Mouse (Mus musculus) left cerebral cortex, postnatal 36 days (tissue): Measurements from ENCODE around the gene Ift43. TPM values are rescaled to one million over a fixed set of nuclear protein-coding genes. Genes with fewer than 3 reads are reported as not detected.

Experiments
- DNase-seq, 2 experiments: peaks; one replicate each; pipeline ENCODE4 v3.0.0; 2021 to 2022; ENCODE audit warnings: low spot score in 2 of 2, mixed read lengths in 1 of 2
- intact Hi-C: fragments of 180-260 bp; cut with DNase I; formaldehyde crosslinking; loops from one replicate; pipeline ENCODE4 v1.15.1; 2025
- total RNA-seq, 2 experiments: library from RNA; stranded (reverse); gene quantifications; 2 replicates each; pipeline ENCODE4 v1.2.3; 2021

Gene Ift43
- total RNA-seq, 2 experiments from 2014 or later: 14.4 to 15.8 TPM

DNA sequence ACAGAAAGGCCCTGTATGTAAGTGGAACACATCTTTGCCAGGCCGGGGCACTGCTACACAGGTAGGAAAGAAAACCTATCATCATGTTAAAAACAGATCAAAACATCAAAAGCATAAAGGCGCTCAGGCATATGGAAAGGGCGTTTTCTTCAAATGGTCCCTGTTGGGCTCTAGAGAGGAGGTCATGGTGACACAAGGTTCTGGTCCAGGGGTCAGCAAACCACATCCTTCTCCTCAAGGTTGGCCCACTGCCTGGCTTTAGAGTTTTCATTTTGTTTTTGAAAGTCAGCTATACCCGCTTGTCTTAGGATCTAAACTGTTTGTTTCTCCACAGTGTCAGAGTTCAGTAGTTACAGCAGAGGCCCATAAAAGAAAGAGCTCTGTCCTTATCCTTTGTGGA lies 27.2 kb downstream of the Ift43 start:
- no peak for DNase-seq
- intact Hi-C loops: no loop called here

DNA sequence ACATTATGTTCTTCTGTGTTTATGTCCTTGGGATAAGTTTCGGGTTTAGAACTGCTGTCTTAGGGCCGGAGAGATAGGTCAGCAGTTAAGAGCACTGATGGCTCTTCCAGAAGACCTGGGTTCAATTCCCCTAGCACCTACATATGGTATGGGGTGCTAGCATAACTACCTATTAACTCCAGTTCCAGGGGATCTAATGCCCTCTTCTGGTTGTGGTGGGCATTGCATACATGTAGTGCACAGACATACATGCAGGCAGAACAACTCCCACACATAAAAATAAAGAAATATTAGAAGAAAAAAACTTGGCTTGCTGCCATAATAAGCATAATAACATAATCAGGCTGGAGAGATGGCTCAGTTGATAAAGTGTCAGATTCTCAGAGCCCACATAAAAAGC lies 28.3 kb downstream of the Ift43 start:
- DNase-seq: no peak
- intact Hi-C loops: no loop called here

DNA sequence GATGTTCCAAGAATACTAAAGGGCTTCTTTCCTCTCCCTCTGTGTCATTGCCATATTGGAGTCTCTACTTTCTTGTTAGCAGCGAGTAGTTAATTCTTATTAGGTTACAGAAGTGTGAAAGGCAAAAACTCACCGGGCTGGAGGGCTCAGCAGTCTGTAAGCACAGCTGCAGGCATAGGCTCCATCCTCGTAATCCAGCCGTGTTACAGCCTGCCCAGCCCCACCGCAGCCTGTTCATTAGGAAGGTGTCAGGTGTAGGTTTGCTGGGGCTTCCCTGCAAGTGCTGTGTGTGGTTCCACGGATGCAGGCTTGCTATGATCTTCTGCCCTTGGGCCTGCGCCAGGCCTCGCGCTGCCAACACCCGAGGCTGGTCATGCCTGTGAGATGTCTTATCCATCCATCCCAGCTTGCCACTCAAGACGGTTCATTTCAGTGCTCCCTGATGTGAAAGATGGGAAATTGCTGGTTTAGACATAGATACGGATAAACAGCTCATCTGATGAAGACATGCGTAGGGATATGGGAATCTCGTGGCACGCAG lies 34.0 kb downstream of the Ift43 start:
- intact Hi-C loops: no loop called here
- no peak for DNase-seq

DNA sequence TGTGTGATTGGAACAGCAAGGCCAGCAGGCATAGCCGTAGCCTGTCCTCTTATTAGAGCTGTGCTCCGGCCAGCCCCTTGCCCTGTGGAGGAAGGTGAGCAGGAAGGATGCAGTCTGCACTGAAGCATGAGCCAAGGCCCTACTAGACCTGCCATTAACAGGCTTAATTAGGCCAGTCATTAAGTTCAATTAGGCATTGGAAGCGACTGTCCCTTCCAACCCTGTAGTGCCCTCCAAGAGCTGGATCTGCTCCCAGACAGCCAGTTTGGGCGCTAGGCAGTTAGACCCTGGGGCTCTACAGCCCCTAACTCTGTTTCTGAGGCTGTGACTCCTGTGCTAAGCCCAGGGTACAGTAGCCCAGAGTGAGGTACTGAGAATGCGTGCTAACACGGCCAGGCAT lies 41.7 kb downstream of the Ift43 start:
- intact Hi-C loops: no loop called here
- DNase-seq: no peak

DNA sequence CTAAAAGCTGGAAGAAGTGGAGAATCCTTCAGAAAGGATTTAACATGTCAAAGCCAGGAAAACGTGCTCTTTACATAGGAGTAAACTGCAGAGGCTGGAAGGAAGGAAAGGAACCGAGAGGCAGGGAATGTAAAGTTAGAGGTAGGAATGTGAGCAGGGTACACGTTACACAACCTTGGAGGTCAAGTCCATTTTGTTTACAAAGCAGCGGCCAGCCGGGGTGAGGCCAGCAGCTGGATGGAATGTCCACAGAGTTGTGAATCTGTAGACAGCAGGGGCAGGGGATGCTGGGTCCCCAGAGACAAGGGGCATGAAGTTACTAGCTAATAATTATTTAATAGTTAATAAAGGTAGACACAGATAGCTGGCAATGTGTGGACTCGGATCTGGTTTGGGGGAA lies 45.8 kb downstream of the Ift43 start:
- intact Hi-C loops: no loop called here
- DNase-seq: no peak

DNA sequence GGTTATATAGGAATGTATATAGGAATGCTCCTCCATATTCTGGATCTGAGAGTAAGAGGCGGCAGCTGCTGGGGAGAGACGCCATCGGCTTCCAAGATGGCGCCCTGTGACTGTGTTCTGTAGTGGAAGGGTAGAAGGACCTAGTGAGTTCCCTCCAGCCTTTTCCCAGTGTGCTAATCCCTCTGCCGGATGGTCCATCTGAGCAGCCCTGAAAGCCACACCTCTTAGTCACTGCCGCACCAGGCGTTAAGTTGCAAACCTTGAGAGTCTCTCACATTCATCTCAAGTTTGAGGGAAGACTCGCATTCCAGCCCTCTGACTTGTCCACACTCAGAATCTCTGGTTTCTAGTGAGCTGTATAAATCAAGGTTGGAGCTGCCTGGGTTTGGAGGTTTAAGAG lies 46.7 kb downstream of the Ift43 start:
- no peak for DNase-seq
- intact Hi-C loops: no loop called here

DNA sequence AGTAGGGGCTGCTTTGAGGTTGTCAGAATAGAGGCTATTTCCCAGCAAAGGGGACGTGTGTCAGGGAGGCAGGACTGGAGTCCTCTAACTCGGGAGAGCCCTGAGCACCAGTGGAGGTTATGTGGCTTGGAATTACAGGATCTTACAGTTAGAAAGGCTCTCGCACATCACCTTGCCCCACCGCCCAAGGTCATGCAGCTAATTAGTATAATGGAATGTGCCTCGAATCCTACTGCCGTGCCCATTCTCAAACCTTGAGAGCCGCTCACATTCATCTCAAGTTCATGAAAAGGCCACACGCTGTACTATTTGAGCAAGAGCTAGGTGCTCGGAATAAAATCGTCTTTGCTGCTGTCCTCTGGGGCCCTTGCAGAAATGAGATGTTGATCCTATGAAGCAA lies 47.4 kb downstream of the Ift43 start:
- no peak for DNase-seq
- intact Hi-C loops: loop anchor here (10.0 kb wide), 2 partner anchors 145 to 305 kb away; no protein-coding TSS in a partner anchor

DNA sequence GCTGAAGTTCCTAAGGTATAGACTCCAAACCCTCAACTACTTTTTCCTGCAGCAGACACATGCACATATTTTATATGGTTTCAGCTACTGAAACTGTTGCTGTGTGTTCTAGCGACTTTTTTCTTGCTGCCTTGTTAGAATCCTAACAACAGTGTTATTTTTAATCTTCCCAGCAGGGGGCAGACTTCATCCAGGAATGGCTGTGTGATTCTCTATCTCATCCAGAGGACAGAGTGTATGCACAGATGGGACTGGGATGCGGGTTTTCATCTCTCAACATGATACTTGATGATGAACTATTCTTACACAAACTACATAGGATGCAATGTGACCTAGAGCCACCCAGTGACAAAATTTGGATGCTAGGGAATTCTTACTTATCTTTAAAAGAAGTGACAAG lies 50.5 kb downstream of the Ift43 start:
- intact Hi-C loops: loop anchor here (1.0 to 10.0 kb wide), 4 partner anchors 142 to 482 kb away; no protein-coding TSS in a partner anchor
- DNase-seq: peak in 1 of 2 experiments; percentile 61

DNA sequence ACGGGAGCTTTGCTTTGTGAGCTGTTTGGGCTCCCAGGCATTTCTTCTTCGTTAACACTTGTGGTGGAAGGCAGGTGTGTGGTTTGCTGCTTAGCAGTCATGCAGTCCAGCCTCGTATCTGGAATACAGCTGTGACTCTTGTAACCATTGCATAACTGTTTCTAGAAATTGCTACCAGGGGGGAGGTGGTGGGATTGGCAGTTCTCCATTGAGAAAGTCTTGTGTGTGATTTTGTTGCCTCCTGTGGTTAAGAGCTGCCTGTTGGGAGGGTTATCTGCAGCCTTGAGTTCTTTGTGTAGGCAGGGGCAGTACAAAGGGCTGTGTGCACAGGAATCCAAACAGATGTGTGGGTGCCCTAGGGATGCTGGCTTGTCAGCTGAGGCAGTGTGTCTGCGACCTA lies 53.4 kb downstream of the Ift43 start:
- DNase-seq: no peak
- intact Hi-C loops: loop anchor here (10.0 kb wide), 2 partner anchors 139 to 299 kb away; no protein-coding TSS in a partner anchor

DNA sequence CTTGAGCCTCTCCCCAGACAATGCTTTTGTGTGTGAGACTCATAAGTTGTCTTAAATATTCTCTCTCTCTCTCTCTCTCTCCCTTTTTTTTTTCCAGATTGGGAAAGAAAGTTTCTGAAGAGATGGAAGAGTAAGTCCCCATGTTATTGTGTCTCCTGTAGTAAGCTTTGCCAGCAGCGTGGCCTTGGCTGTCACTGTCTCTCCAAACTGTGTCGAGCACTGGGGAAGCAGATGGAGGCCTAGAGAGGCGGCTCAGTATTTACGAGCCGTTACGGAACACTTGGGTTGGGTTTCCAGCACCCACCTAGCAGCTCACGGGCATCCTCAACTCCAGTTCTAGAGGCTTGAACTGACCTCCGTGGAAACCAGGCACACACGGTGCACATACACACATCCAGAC lies 56.4 kb downstream of the Ift43 start:
- DNase-seq: no peak
- intact Hi-C loops: loop anchor here (10.0 kb wide), 2 partner anchors 136 to 296 kb away; no protein-coding TSS in a partner anchor

DNA sequence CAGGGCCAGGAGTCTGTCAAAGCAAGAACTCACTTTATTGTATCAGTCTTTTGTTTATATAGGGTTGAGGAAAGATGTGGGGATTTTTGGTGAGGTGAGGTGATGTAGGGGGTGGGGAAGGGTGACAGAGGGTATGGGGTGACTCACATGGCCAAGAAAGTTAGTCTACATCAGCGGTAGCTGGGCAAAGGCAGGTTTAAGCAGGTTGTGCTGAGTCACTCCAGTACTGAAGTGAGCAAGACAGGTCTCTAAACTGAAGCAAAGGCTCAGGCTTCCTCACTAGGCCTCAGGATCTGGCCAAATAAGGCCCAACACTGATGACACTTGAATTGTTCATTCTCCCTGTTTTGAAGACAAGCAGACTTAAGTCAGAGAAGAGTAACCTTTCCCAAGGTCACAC lies 60.0 kb downstream of the Ift43 start:
- intact Hi-C loops: no loop called here
- DNase-seq: no peak

DNA sequence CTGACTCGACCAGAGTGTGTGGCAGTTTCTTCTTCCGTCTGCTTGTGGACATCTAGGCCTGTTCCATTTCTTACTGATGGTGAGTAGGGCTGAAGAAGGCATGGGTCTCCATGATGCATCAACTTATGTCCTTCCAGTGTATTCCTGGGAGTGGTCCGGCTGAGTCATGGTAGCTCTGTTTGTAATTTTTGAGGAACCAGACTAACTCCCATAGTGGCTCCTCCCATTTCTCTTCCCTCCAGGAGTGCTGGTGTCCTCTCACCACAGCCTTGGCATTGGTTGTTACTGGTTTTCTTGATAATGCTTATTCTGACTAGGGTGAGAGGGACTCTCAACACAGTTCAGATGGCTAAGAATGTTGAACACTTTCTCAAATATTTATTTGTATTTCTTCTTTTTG lies 63.9 kb downstream of the Ift43 start:
- intact Hi-C loops: no loop called here
- no peak for DNase-seq

DNA sequence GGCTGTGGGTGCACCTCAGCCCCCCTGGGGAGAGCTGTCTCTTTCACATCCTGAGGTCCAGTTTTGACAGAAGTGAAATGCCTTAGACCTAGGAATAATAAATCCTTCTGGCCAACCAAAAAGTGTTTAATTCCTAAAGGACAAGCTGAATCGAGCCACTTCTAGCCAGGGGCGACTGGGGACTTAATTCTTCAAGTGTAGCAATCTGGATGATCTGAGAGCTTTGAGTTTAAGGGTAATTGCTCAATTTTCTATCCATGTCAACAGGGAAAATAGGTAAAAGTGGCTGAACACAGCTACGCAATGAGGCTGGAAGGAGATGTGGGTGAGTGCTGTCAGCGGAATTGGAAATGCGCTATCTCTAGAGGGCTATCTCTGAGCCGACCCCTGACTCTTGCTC lies 65.9 kb downstream of the Ift43 start:
- no peak for DNase-seq
- intact Hi-C loops: no loop called here

DNA sequence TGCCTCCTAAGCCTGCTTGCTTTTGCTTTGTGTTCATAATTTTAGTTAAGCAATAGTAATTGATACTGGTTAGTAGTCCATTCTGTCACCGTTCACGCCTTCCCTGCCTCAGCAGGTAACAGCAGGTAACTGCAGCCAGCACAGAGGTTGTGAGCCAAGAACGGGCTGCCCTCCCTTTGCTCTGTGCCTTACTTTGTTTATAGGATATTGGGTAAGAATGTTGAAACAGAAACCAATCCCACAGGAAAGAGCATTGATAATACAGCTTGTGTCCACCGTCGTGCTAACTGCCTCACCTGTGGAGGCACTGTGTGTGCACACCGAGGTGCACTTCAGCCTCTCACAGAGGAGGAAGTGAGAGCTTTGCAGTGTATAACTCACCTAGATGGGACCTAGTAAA lies 66.7 kb downstream of the Ift43 start:
- DNase-seq: no peak
- intact Hi-C loops: no loop called here

DNA sequence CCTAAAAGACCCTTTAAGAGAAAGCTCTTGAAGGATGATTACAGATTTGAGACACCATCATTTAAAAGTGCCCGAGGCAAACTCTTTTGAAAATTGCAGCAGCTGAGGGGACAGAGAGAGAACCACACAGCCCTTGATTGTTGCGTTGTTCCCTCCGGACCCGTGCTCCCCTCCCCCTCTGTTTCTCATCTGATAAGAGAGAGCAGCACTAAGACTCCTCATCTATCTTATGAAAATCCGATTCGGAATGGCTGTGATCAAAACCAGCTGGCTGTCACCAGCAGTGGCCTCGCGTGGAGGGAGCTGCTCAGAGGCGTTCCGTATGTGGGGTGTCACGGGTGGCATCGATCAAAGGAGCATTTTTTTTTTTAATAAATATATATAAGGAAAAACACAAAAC lies 69.6 kb downstream of the Ift43 start:
- intact Hi-C loops: no loop called here
- no peak for DNase-seq

DNA sequence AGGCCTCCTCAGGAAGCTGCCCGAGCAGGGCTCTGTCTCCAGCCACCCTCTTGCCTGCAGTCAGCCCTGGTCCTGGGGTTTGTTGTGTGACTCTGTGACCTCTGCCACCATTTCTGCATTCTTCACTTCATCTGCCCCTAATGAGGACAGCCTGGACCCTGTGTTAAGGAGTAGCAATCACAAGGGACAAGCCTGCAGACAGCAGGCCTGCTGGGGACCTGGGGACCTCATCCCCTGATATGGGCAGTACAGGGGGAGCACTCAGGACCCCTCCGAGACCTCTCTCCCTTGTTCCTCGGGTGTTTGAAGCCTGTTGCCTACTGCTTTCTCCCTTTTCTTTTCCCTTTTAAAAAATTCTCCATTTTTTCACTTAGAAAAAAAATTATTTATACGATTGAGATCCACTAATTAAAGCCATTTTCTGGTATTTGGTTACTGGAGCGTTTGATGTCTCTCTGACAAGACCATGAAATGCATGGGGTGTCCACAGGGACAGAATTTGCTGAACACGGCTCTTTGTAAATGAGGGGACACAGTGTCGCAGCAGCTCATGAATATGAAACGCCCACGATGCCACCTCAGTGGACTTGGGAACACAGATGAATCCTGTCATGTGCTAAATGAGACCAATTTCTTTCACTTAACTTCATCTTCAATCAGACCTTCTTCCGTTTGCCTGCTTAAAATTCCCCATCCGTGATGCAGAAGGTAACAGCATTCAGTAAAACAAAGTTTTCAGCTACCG lies 71.0 kb downstream of the Ift43 start:
- intact Hi-C loops: no loop called here
- no peak for DNase-seq

DNA sequence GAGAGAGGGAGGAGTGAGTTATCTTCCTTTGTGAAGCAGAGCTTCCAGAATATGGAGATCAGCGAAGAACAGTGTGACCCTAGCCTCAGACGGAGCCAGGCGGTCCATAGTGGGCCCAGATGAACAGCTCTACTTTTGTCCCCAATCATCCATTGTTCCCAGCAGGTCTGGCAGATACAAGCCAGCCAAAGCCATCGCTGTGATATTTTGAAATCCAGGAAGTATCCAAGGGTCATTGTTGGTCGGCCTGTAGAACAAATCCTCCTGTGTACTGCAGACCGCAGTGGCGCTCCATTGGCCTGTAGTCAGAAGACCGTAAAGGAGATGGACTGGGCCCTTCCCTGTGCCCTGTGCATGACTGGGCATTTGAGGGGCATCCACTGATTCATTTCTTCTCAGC lies 72.8 kb downstream of the Ift43 start:
- no peak for DNase-seq
- intact Hi-C loops: no loop called here

DNA sequence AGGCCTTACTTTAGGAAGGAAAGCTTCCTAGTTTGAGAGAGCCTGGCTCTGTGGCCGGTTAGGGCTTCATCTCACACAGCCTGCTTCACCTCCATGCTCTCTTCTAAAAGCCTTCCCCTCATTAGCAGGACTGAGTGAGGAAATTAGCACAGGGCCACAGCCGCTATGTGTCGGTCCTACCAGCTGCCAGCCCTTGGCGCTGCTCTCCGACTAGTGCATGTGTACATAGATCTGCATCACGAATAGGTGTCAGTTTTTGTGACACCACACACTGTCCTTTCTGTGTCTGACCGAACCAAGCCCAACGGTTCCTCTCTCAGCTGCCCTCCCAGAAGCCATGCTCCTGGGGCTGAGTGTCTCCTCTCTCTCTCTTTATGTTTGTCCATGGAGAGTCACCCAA lies 74.8 kb downstream of the Ift43 start:
- no peak for DNase-seq
- intact Hi-C loops: no loop called here

DNA sequence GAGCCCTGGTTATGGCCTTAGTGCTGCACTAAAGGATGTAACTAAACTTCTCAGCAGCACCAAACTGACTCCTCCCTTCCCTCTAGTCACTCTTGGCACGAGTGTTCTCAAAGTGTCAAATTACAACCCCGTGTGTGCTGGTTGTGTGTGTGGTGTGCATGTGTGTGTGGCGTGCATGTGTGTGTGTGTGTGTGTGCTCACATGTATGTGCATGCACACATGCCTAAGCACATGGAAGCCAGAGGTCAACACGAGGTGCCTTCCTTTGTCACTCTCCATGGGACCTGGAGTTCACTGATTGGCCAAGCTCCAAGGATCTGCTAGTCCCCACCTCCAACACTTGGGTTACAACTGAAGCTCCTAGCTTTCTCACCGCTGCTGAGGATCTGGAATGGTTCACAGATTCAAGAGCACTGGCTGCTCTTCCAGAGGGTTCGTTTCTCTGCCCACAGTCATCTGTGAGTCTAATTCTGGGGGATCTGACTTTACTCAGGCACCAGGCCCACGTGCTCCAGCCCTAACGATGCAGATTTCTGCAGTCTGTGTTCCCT lies 75.6 kb downstream of the Ift43 start:
- intact Hi-C loops: no loop called here

DNA sequence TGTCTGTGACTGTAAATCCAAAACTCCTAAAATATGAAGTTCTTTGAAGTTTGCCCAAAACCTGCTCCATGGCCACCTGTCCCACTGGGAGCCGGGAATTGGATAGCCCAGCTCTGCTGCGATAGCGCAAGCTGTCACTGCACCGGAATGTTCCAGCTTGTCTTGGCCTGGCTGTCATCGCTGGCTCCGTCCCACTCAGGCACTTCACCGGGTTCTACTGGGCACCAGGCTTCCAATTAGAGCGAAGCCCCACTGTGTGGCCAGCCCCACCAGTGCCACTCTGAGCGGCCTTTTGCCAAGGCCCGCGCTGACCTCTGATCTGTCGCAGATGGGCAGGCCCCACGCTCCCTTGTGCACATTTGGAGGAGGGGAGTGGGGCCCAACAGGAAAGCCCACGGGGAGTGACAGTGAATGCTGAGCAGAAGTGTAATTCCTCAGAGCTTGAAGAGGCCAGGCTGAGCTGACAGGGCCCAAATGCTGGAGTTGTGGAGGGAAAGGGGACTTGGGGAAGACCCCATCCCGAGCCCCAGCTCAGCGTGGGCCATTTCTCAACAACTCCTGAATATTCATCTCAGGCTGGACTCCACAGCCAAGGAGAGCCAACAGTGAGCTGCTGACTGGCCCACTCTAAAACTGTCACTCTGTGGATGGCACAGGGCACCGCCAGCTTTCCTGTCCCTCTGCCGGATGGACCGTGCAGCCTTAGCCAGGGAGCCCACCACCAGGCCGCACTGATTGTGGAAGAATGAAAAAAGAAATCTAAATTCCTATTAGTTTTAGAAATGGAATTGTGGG lies 76.5 kb downstream of the Ift43 start:
- intact Hi-C loops: no loop called here
- peak; percentile 71 for DNase-seq

More for the DNA sequence above, 75.6 kb downstream of the Ift43 start:
- peak; percentile 58 to 74 for DNase-seq
